Mouse (Mus musculus) T-helper 1 cell (primary cell): ENCODE measurements around the gene Acss3.

Experiments used
- in situ Hi-C: fragments of 300-600 bp; cut with MboI, MseI; formaldehyde crosslinking; loops from one replicate; pipeline ENCODE4 v1.15.1; 2025; ENCODE audit warnings: high pct_unique_total_duplicates

Acss3 gene

GRCm38 (mm10) chr10:107021118-107021517, 102.3 kb downstream of the Acss3 start:
- in situ Hi-C loops, result no loop called here

- in situ Hi-C loops, result no loop called here
Observed at GRCm38 (mm10) chr10:107011142-107011541, 112.3 kb downstream of the Acss3 start.

DNA sequence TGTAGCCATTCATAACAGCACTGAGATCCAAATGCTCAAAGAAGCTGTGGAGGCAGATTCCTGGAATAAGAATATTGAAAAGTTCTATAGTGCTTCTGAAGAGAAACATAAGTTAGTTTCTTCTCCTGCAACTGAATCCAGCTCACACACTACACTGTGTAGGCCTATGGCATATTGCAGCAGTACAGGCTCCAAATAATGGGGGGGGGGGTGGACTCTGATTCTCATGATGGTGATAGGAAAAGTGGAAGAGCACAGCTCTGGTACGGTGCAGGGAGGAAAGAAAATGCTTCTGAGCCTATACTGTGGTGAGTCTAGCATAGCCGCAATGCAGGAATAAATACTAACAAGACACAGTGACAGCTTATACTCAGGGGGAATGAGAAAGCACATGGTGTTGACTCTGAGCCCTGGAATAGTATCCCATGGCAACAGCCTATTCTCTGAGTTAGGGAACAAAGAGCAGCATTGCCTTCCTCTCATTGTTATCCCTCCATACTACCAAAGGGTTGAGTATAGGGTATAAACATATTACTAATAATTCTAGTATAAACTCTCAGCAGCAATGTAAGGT, 125.3 kb downstream of the Acss3 start:
- in situ Hi-C loops, result no loop called here

DNA sequence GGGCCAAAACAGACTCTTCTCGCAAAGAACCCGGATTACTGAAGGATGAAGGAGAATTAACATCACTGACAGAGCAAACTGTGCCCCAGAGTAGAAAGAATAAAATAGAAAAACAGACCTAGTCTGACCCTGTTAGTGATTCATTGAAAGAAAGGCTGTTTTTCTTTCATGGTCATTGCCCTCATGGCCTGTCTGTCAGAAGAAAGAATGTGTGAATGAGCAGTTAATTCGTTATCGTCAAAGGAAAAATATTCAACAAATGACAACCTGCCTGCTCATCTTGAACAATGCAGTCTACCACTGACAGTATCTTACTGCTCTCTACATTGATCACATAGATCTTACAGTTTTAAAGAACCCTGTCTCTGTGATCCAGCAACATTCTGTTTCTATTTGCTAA, 134.0 kb downstream of the Acss3 start:
- in situ Hi-C loops, result no loop called here

DNA sequence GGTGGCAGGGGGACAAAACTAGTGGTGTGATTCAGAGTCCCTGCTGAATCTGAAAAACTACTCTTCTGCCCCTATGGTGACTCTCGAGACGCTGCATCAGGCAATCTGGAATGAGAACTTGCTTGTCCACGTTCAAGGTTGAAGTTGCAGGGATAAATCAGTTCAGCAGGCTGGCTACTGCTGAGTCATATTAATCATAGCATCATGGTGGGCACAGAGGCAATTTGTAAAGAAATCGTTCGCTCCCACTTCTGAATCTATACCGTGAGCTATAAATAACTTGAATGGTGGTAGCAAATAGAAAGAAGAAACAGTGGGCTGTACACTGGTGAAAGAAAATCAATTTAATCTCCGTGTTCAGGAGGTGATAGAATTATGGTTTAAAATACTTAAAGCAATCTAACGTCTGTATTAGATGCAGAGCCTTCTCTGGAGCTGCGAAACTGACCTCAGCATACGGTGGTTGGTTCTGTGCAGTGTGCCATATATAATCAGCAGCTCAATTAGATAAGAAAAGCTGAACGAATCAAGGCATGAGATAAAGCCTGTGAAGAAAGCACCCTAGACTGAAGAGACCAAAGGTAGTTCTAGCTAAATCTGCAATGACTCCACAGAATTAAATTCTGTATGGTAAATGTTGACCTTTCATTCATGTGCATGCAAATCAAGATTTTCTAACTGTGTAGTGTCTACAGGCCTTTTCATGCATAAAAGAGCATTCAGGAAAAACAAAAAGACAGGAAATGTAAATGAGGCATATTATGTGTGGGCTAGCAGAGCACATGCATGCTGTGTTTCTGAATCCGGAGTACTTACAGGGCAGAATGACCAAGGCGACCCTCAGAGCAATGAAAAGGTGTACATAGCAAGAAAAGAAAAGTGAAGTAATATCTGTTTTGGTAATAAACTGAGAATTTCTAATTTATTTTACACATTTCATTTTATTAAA, 148.0 kb downstream of the Acss3 start:
- in situ Hi-C loops, result no loop called here

- in situ Hi-C loops, result no loop called here
Observed at GRCm38 (mm10) chr10:106959026-106959425, 164.4 kb downstream of the Acss3 start.

GRCm38 (mm10) chr10:106941380-106941779, 182.1 kb downstream of the Acss3 start:
- in situ Hi-C loops, result no loop called here

GRCm38 (mm10) chr10:106939441-106939840, 184.0 kb downstream of the Acss3 start:
- in situ Hi-C loops, result no loop called here

- in situ Hi-C loops, result no loop called here
Observed at GRCm38 (mm10) chr10:106938851-106939250, 184.6 kb downstream of the Acss3 start.

DNA sequence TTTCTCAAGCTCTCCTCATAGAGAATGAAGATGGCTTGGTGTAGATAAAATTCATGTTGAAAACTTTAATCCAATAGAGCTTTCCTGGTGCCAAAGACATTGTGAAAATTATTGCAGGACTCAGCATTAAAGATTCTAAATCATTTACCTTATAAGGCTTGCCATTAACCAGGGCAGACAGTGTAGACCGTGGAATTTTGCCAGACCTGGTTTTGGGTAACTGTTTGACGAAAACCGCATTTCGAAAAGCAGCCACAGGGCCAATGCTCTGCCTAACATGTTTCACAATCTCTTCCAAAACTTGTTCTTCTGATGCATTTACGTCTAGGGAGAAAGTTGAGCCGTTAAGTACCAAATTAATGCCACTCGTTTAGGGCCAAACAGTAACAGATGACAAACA, 186.5 kb downstream of the Acss3 start:
- in situ Hi-C loops, result no loop called here

- in situ Hi-C loops, result no loop called here
Observed at GRCm38 (mm10) chr10:106932571-106933073, 190.8 kb downstream of the Acss3 start.

- in situ Hi-C loops, result no loop called here
Observed at GRCm38 (mm10) chr10:106928576-106929332, 194.7 kb downstream of the Acss3 start.

- in situ Hi-C loops, result no loop called here
Observed at GRCm38 (mm10) chr10:106924798-106925197, 198.7 kb downstream of the Acss3 start.

- in situ Hi-C loops, result no loop called here
Observed at GRCm38 (mm10) chr10:106924334-106924733, 199.1 kb downstream of the Acss3 start.

GRCm38 (mm10) chr10:106914822-106915221, 208.6 kb downstream of the Acss3 start:
- in situ Hi-C loops, result no loop called here

DNA sequence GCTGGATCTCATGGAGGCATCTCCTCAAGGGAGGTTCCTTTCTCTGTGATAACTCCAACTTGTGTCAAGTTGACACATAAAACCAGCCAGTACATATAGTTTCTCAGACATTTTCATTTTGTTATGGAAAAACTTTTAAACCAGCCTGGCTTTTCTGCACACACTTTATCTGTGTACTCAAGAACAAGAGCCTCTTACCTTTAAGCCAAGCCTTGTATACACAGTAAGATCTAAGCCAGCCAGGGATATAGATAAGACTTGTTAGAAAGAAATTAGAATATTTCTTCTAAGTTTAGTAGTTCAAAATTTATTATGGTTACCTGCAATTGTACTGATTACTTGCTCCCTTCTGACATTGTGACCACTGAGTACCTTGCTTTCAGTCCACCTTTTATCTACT, 209.2 kb downstream of the Acss3 start:
- in situ Hi-C loops, result no loop called here

GRCm38 (mm10) chr10:106913032-106913431, 210.4 kb downstream of the Acss3 start:
- in situ Hi-C loops, result no loop called here

GRCm38 (mm10) chr10:106910108-106910507, 213.4 kb downstream of the Acss3 start:
- in situ Hi-C loops, result no loop called here

- in situ Hi-C loops, result no loop called here
Observed at GRCm38 (mm10) chr10:106896351-106896750, 227.1 kb downstream of the Acss3 start.
